Mouse (Mus musculus): ENCODE results near the gene Fam222a.

The Fam222a gene

DNA sequence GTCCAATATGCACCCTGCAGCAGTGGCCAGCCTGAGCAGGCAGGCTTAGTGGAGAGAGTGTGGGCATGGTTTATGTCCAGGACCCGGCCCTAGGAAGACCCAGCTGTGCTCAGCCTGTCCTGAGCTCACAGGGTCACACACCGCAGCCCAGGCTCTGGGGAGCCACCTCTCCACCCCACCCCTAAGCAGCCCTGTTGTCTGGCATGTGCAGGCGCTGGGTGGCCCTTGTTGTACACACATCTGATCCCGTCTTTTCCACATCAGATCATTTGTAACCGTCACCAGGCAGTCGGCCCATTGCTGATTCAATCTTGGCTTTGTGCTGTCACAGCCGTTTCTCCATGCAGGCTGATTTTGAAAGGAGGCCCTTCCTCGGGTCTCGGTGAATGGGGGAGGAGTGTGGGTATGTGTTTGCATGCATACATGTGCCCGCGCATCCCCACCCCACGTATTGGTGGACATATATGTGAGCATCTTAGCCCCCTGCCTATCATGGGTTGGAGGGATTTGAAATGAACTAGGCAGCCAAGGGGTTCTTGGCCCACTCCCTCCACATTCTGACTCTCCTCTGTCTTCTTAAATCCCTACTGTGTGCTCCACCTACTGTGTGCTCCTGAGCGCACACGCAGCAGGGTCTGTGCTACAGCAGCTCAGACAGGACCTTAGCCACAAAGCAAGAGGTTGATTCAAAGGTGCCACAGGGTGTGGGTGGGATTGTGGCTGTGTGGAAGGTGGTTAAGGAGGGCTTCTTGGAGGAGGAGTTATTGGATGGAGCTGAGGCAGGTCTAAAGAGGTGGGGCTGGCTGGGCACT is 16.7 kb downstream of the Fam222a start:
- peak; percentile 59 for DNase-seq (ENCODE audit: inconsistent ontology term)

DNA sequence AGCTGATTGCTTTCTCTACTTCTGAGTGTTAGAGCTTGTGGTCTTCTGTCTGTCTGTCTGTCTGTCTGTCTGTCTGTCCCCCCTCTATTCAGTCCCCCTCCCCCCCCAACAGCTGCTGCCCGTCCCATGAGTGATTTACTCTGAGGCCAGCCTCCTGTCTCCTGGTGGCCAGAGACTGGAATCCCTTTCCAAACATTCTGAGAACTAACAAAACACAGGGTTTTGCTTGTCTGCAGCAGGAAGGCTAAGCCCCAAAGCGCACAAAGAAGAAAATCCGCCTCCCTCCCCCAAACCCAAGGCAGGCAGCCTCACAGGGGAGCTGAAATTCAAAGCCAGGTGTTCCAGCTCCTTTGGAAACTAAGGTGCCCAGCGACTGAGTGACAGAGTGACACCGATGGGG is 17.9 kb downstream of the Fam222a start:
- DNase-seq (ENCODE audit: inconsistent ontology term), result no peak

DNA sequence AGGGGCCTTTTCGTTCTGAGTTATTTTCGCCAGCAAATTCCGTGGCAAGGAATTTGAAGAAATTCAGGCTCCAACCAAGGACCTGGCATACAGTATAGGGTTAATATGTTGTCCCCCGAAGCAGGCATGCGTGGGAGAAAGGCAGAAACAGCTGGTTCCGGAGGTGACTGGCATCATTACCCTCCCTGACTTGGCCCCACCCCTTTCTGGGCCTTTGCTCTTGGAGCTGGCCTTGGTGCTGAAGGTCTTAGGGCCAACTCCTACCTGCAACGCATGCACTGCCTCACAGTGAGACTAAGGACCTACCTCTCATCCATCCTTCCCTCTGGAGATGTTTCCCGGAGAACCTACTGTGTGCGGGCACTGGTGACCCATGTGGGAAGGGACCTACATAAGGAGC is 20.1 kb downstream of the Fam222a start:
- DNase-seq (ENCODE audit: inconsistent ontology term), result peak; percentile 50

DNA sequence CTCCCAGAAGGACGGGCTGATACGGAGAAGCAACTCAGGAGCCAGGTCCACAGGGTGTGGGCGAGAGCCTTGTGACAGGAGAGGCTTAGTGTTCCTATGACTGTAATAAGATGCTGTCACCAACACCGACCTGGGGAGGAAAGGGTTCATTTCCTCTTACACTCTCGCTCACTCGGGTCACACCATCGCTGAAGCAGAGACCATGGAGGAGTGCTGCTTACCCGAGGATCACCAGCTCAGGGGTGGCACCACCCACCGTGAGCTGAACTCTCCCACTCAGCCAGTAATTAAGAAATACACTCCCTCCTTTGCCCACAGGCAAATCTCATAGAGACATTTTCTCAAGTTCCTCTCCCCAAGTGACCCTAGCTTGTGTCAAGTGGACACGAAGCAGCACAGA is 20.6 kb downstream of the Fam222a start:
- DNase-seq (ENCODE audit: inconsistent ontology term), result no peak

DNA sequence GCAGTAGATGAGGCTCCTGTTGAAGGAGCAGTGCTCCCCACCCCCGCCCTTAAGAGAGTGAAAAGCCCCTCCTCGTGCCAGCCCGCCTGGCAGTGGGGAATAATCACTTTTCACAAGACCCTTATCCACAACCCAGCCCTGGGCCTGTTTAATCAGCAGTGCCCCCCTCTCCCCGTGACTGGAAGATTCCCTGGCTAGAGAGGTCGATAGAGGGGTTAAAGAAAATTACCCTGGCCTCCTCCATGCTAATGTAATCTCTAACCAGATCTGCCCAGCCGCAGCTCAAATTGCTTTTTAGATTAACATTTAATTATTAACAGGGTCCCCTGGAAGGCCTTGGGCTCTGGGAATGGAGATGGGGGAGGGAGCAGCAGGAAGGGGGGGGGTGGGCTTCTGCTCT is 21.2 kb downstream of the Fam222a start:
- DNase-seq (ENCODE audit: inconsistent ontology term), result no peak

DNA sequence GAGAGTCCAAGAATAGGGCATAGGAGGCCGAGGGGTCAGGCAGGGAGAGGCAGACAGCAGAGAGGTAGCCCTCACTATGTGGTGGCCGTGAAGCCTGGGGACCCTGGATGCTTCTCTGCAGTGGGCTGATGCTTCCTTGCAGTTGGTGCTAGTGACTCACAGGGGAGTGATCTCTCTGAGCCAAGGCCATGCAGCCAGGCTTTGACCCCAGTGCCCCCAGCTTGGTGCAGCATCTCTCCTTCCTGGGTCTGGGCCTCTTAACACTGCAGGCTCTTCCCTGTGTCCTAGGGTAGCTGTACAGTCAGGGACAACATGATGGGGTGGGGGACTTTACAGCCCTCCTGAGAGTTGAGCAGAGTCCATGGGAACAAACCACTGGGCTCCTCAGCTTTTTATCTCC is 21.6 kb downstream of the Fam222a start:
- no peak for DNase-seq (ENCODE audit: inconsistent ontology term)

DNA sequence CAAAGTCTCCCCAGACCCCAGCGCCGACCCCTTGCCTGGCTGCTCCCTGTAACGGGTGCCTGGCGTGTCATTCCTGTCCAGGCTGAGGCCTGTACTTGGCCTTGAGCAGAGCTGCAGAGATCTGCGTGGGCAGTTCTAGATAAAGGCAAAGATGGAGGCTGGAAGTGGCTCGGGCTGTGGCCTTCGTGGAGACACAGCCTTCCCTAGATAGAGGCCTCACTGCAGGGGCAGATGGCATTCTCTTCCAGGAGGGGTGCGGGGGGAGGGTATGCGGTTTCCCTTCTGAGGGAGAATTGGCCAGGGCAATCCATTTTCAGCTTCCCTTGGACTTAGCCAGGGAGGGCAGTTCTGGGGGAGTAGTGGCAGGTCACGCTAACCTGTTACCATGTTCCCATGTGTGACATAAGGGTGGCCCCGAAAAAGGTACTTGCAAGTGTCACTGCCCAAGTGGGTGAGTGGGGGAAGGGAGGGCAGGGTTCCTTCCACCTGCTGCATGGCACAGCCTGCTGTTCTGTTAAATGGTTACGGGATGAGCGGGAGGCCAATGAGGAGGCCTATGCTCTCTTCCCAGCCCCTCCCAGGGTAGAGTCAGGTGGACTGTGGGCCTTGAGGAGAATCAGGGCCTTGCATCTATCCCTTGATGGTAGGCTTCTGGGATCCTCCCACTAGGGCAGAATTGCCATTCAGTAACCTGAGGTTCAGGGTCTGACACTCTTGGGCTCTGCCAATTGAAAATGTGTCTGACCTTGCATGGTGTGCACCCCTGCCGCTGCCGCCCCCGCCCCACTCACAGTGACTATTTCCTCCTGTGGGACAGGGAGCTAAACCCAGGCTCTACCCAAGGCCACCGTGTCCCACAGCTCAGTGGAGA is 22.5 kb downstream of the Fam222a start:
- DNase-seq (ENCODE audit: inconsistent ontology term), result no peak

DNA sequence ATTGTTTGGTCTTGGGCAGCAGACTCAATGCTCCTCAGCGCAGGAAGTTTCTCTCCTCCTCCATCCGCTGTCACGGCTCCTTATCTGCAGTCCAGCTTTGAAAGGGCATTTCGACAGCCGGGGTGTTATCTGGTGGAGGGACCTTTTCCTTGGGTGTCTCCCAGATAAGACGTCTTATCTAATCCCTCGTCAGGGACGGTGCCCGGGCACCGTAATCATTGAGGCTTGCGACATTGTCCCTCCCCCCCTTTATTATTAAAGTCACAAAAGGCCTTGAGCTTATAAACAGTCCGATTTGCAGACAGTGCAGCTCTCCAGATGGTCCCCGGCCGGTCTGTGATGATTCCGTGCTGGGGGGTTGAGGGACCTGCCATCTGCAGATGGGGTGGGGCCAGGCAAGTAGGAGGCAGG is 23.3 kb downstream of the Fam222a start:
- DNase-seq (ENCODE audit: inconsistent ontology term), result no peak

DNA sequence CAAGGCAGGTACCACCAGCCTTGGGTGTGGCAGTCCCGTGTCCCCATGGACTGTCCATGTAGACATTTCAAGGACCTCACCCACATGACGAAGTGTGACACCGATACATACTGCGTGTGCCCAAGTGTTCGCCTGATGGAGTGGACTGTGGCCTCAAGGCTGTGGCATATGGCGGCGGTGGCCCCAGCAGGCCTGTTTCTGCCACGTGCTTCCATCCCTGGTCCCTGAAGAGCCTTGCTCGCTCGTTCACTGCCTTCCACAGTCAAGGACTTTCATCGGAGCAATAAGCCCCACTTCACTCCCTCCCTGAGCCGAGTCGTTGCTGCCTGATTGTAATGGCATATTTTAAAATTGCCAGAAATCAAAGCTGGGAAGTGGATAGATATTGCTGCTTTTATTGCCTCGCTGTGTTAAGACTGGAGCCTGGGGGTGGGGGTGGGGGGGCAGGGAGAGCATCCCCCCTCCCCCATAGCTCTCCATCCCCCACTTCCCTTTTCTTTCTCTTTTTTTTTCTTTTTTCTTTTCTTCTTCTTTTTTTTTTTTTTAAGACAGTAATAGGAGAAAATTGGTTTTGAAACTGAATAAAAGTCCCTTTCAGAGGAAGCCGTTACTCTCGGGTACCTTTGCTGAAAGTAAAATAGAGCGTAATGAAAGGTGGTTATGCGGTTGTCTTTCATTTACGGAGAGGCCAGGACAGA is 24.8 kb downstream of the Fam222a start:
- no peak for DNase-seq (ENCODE audit: inconsistent ontology term)

DNA sequence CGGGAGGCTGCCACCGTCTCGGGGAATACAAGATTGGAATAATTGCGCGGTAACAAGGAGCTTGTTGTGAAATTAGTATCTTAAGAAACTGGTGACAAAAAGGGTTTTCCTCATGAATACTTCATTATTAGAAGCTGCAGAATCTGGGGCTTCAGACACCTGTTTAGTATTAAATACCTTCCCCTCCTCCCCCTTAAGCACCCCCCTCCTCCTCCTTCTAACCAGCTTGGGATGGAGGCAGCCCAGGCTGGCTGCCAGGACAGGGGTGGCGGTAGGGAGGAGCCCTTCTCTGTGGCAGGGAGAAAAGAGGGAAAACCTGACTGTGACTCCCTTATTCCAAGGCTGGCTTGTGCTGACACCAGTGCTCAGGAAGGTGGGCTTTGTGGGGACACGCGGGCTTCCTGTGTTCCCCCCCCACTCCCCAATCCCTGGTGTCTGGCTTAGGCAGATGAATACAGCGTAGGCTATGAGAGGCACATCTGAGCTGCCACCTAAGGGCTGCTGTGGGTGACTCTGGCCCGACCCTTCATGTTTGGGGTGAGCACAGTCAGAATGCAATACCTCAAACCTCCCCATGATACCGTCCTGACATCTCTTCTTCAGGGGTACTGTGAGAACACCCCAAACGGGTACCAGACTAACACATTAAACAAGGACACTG is 25.5 kb downstream of the Fam222a start:
- no peak for DNase-seq (ENCODE audit: inconsistent ontology term)

DNA sequence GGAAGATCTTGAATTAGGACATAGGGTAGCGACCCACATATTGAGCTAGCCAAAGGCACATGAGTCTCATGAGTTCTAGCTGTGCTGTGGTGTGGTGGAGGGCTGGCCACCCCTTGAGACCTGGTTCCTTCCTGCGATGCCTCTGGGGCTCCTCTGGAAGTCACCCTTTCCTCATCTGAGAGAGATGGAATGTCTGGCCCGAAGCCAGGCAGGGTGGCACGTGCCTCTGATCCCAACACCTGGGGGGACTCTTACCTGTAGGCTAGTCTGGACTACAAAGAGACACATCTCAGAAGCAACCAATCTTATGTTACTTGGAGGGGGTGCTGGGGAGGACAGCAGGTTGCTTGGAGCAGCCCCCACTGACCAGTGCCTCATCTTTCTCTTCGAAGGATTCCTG is 26.1 kb downstream of the Fam222a start:
- DNase-seq (ENCODE audit: inconsistent ontology term), result no peak

DNA sequence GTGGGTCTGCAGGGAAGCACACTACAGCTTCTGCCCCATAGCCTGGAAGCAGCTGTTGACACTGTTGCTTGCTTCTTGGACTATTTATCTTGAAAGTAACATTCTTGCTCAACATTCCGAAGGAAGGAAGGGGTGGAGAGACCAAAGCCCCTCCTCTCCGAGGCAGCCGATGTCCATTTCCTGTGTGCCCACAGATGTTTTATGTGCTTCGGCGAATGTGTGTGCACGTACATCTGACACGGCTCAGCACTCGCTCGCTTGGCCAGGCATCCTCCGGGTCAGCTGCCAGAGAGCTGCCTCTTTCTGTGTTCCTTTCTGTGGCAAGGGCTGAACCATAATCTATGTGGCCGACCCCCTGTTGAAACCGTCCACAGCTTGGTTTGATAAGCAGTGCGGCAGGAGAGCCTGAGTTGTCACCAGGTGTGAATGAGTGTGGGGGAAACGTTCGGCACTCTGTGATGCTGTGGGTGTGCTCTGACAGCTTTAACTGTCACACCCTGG is 27.0 kb downstream of the Fam222a start:
- DNase-seq (ENCODE audit: inconsistent ontology term), result no peak

DNA sequence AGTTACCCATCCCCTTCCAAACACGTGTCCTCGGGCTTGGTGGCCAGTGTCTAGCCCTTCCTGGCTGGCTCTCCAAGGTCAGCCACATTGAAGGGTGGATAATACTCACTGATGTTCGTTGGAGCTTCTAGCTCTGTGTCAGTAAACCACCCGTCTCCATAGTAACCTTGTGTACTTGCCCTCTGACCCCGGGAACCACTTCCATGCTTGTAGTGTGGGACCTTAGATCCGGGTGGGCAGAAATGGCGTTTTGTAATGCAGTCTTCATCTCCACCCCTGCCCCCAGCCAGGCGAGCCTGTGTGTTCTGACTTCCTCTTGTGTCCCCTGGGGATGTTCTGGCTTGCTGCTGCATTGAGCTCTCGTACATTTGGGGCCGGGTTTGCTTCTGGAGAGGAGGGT is 28.8 kb downstream of the Fam222a start:
- DNase-seq (ENCODE audit: inconsistent ontology term), result no peak

DNA sequence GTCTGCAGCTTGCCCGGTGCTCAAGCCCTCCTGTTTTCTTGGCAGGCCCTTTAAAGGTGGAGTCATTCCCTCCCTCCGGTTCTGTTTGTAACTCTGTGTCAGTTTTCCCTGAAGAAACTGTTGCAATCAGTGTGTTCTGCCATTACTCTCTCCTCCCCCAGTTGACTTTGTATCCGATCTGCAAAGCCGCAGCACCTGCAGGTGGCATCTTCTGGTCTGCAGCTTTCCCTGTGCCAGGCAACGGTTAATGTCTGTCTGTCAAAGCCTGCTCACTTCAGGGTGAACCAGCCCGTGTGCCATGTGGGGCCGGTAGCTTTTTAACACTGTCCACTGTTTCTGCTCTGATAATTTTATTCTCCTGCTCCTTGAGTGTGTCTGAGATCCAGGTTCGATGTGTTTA is 29.4 kb downstream of the Fam222a start:
- no peak for DNase-seq (ENCODE audit: inconsistent ontology term)

DNA sequence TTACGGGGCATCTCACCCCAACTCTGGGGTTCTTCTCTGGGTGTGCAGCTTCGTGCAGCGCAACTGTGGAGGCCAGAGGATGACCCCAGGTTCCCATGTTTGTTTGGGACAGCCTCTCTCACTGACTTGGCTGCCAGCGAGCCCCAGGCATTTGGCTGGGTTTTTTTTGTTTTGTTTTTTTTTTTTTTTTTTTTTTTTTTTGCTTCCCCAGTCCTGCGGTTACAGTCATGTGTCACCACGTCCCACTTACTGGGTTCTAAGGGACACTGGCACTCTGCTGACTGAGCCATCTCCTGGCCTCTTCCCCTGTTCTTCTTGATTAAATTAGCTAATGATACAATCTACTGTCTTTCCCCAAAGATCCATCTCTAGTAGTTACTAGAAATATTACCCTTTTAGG is 29.8 kb downstream of the Fam222a start:
- DNase-seq (ENCODE audit: inconsistent ontology term), result peak; percentile 65

DNA sequence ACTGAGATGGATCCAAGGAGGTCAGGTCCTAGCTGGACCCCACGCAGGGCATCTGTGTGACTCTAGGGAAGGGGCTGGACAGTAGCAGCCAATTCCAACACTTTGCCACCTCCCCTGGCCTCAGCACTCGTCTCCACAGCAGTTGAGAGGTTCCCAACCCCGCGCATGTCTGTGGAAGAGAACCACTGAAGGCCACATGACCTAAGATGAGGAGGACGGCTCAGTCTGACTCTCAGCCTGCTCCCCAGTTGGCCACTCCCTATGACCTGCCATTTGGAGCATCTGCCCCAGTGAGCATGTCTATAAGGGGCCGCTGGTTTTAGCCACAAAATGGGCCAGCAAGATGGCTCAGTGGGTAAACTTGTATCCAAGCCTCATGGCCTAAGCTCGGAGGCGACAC is 34.2 kb downstream of the Fam222a start:
- no peak for DNase-seq (ENCODE audit: inconsistent ontology term)

DNA sequence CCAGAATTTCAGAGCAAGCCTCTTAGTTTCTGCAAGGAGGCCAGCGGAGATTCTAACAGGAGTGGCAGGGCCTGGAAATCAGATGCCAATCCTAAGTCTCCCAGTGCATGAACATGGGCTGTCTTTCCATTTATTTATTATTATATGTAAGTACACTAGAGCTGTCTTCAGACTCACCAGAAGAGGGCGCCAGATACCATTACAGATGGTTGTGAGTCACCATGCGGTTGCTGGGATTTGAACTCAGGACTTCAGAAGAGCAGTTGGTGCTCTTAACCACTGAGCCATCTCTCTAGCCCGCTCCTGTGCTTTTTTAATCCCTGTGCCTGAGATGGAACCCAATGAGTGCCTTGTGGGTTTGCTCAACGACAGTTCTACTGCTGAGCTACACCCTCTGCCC is 36.2 kb downstream of the Fam222a start:
- no peak for DNase-seq (ENCODE audit: inconsistent ontology term)

DNA sequence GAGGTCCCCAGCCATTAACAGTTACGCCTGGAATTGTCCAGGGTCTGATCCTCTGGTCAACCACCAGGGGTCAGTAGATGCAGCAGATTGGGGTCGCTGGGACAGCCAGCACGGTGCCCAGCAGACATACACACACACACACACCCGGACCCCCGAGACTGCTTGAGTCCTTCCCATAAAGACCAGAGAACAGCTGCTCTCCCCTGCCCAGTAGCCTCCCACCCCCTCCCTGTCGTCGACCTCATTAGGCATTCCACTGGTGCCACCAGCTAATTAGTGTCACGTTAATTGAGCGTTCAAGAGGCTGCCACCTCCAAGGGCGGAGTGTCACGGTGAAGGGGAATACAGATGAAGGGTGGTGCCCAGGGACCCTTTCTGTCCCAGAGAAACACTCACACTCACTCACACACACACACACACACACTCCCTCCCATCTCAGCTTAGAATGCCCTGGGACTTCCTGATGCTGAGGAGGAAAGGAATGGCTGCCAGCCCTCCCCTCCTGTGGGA is 37.0 kb downstream of the Fam222a start:
- peak; percentile 68 for DNase-seq (ENCODE audit: inconsistent ontology term)

DNA sequence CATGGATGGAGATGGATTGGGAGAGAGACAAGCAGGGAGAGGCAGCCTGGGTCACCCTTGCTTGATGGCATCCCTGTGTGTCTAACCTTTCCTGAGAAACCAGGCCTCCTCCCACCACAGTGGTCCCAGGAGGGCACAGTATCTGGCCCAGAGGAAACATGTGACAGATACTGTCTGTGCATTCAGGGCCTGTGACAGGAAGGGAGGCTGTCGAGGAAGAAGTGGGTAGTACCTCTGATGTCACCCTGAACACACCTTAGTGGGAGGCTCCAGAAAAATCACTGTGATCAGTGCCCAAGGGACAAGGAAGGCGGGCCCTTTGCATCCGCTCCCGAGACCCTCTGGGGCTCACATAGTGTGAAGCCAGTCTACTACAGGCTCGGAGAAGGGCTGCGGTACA is 38.2 kb downstream of the Fam222a start:
- no peak for DNase-seq (ENCODE audit: inconsistent ontology term)

DNA sequence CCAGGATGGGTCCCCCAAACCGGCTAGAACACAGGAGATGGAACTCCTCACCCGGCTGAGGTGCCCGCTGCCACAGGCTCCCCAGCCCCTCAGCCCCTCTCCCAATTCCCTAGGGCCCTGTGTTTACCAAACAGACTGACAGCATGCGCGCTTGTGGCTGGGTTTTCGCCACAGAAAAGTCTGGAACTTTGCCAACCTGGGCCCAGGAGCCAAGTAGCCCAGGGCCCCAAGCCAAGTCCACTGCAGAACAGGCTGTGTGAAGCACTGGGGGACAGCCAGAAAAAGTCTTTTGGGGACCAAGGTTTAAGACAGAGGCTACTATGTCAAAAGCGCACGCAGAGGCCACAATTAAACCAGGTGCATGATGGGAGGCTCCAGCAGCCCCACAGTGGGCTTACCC is 39.8 kb downstream of the Fam222a start:
- DNase-seq (ENCODE audit: inconsistent ontology term), result peak; percentile 84

DNA sequence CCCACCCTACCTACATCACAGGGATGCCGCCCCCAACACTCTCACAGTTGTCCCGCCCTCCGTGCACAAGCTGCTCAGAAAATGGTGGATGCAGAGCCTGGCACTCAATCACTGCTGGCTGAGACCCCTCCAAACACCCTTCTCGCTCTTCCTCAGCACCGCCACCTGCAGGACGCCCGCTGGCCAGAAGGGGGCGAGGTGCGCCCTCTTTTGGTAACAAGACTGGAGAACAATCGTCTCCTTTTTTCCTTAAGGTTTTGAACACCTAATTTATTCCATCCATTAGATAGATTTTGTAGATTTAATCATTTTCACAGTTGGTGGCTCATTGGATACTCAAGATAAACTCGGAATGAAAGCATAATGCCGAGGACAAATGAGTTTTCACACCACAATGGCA is 40.7 kb downstream of the Fam222a start:
- peak; percentile 68 for DNase-seq (ENCODE audit: inconsistent ontology term)

DNA sequence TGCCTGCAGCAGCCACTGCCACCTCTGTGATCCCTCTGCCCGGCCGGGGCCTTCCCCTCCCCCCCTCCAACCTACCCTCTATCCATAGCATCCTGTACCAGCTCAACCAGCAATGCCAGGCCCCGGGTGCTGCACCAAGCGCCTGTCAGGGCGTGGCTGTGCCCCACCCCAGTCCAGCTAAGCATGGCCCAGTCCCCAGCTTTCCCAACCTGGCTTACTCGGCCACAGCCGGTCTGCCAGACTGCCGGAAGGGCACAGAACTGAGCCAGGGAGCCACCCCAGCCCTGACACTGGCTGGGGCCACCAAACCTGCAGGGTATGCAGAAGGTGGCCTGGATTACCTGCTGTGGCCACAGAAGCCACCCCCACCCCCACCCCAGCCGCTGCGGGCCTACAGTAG is 43.4 kb downstream of the Fam222a start:
- DNase-seq (ENCODE audit: inconsistent ontology term), result no peak
